Mouse (Mus musculus): Measurements from ENCODE around the gene Rps27l. TPM values are rescaled to one million over a fixed set of nuclear protein-coding genes. Genes with fewer than 3 reads are reported as not detected.

Rps27l gene
- polyA plus RNA-seq, 1 experiment, result 1,028 TPM

GRCm38 (mm10) chr9:66961478-66961877, 15.6 kb downstream of the Rps27l start:
- no peak for TF ChIP-seq USF1 (IDR thresholded peaks at IDR 0.05; ENCODE audit: low read depth)
- no peak for TF ChIP-seq MAX (IDR thresholded peaks at IDR 0.05)
- TF ChIP-seq FOSL1 (IDR thresholded peaks at IDR 0.05; ENCODE audit: insufficient read depth, low read length, poor library complexity, severe bottlenecking), result no peak
- Histone ChIP-seq H3K79me2 (ENCODE audit: control insufficient read depth, insufficient read depth) (no peaks in the 10 kb centered on the region), H3K4me3 (ENCODE audit: insufficient read depth, poor library complexity, severe bottlenecking) (no peak overlapping the region), H3ac (ENCODE audit: control insufficient read depth, insufficient read length, low read depth) (no peak overlapping the region), H3K36me3 (ENCODE audit: control insufficient read depth, insufficient read depth) (no peaks in the 10 kb centered on the region), H3K79me3 (ENCODE audit: low read depth) (no peaks in the 10 kb centered on the region), H3K27me3 (ENCODE audit: control insufficient read depth, insufficient read depth, insufficient read length) (no peaks in the 10 kb centered on the region)

GRCm38 (mm10) chr9:66967492-66967891, 21.6 kb downstream of the Rps27l start:
- no peak for TF ChIP-seq FOSL1 (IDR thresholded peaks at IDR 0.05; ENCODE audit: insufficient read depth, low read length, poor library complexity, severe bottlenecking)
- no peak for TF ChIP-seq USF1 (IDR thresholded peaks at IDR 0.05; ENCODE audit: low read depth)
- no peak for TF ChIP-seq CTCF (IDR thresholded peaks at IDR 0.05; ENCODE audit: control insufficient read depth, insufficient read depth, insufficient read length)
- TF ChIP-seq CEBPB (IDR thresholded peaks at IDR 0.05; ENCODE audit: low read depth), result no peak
- TF ChIP-seq MYOG (IDR thresholded peaks at IDR 0.05; ENCODE audit: control insufficient read depth, extremely low read depth, insufficient read length), result no peak
- no peak for TF ChIP-seq MYOD1 (IDR thresholded peaks at IDR 0.05; ENCODE audit: control insufficient read depth, insufficient read length, low read depth)
- no peak for TF ChIP-seq MAX (IDR thresholded peaks at IDR 0.05)
- Histone ChIP-seq H3K79me2 (ENCODE audit: control insufficient read depth, insufficient read depth) (no peaks in the 10 kb centered on the region), H3ac (ENCODE audit: control insufficient read depth, insufficient read length, low read depth) (no peak overlapping the region), H3K4me3 (ENCODE audit: insufficient read depth, poor library complexity, severe bottlenecking) (no peak overlapping the region), H3K27me3 (ENCODE audit: control insufficient read depth, insufficient read depth, insufficient read length) (no peaks in the 10 kb centered on the region), H3K79me3 (ENCODE audit: low read depth) (no peaks in the 10 kb centered on the region), H3K36me3 (ENCODE audit: control insufficient read depth, insufficient read depth) (peaks cover 14% of the 10 kb centered on the region)

- no peaks in the 10 kb centered on the region for H3K79me2 ChIP-seq (ENCODE audit: control insufficient read depth, insufficient read depth)
Observed at GRCm38 (mm10) chr9:66971116-66971515, 25.2 kb downstream of the Rps27l start.

GRCm38 (mm10) chr9:66974721-66975225, 28.9 kb downstream of the Rps27l start:
- Histone ChIP-seq H3K27me3 (ENCODE audit: control insufficient read depth, insufficient read depth, insufficient read length) (no peaks in the 10 kb centered on the region), H3K79me2 (ENCODE audit: control insufficient read depth, insufficient read depth) (no peaks in the 10 kb centered on the region), H3K79me3 (ENCODE audit: low read depth) (no peaks in the 10 kb centered on the region), H3ac (ENCODE audit: control insufficient read depth, insufficient read length, low read depth) (peak overlapping the region; percentile 91), H3K36me3 (ENCODE audit: control insufficient read depth, insufficient read depth) (peaks cover 4% of the 10 kb centered on the region), H3K4me3 (ENCODE audit: insufficient read depth, poor library complexity, severe bottlenecking) (peak overlapping the region; percentile 65)
- no peak for TF ChIP-seq CTCF (IDR thresholded peaks at IDR 0.05; ENCODE audit: control insufficient read depth, insufficient read depth, insufficient read length)
- TF ChIP-seq FOSL1 (IDR thresholded peaks at IDR 0.05; ENCODE audit: insufficient read depth, low read length, poor library complexity, severe bottlenecking), result no peak
- TF ChIP-seq CEBPB (IDR thresholded peaks at IDR 0.05; ENCODE audit: low read depth), result no peak
- no peak for TF ChIP-seq MYOD1 (IDR thresholded peaks at IDR 0.05; ENCODE audit: control insufficient read depth, insufficient read length, low read depth)
- TF ChIP-seq USF1 (IDR thresholded peaks at IDR 0.05; ENCODE audit: low read depth), result no peak
- TF ChIP-seq MYOG (IDR thresholded peaks at IDR 0.05; ENCODE audit: control insufficient read depth, extremely low read depth, insufficient read length), result no peak
- TF ChIP-seq MAX (IDR thresholded peaks at IDR 0.05), result no peak

More at GRCm38 (mm10) chr9:66971116-66971515, 25.2 kb downstream of the Rps27l start:
- Histone ChIP-seq H3ac (ENCODE audit: control insufficient read depth, insufficient read length, low read depth) (no peak overlapping the region), H3K27me3 (ENCODE audit: control insufficient read depth, insufficient read depth, insufficient read length) (no peaks in the 10 kb centered on the region), H3K4me3 (ENCODE audit: insufficient read depth, poor library complexity, severe bottlenecking) (no peak overlapping the region), H3K79me3 (ENCODE audit: low read depth) (no peaks in the 10 kb centered on the region), H3K36me3 (ENCODE audit: control insufficient read depth, insufficient read depth) (peaks cover 14% of the 10 kb centered on the region)
- TF ChIP-seq MYOG (IDR thresholded peaks at IDR 0.05; ENCODE audit: control insufficient read depth, extremely low read depth, insufficient read length), result no peak
- no peak for TF ChIP-seq USF1 (IDR thresholded peaks at IDR 0.05; ENCODE audit: low read depth)
- TF ChIP-seq CEBPB (IDR thresholded peaks at IDR 0.05; ENCODE audit: low read depth), result no peak
- no peak for TF ChIP-seq MYOD1 (IDR thresholded peaks at IDR 0.05; ENCODE audit: control insufficient read depth, insufficient read length, low read depth)
- no peak for TF ChIP-seq CTCF (IDR thresholded peaks at IDR 0.05; ENCODE audit: control insufficient read depth, insufficient read depth, insufficient read length)
- TF ChIP-seq MAX (IDR thresholded peaks at IDR 0.05), result no peak
- TF ChIP-seq FOSL1 (IDR thresholded peaks at IDR 0.05; ENCODE audit: insufficient read depth, low read length, poor library complexity, severe bottlenecking), result no peak

GRCm38 (mm10) chr9:66975239-66975645, 29.4 kb downstream of the Rps27l start, which contains the start of gene Lactb:
Gene Lactb (minus strand): TSS chr9:66975484.
- Histone ChIP-seq H3ac (ENCODE audit: control insufficient read depth, insufficient read length, low read depth) (peak within 1 kb of the TSS; percentile 91), H3K79me3 (ENCODE audit: low read depth) (no peaks in the 10 kb centered on the region), H3K36me3 (ENCODE audit: control insufficient read depth, insufficient read depth) (no peaks in the 10 kb centered on the region), H3K79me2 (ENCODE audit: control insufficient read depth, insufficient read depth) (no peaks in the 10 kb centered on the region), H3K27me3 (ENCODE audit: control insufficient read depth, insufficient read depth, insufficient read length) (no peaks in the 10 kb centered on the region), H3K4me3 (ENCODE audit: insufficient read depth, poor library complexity, severe bottlenecking) (peak within 1 kb of the TSS; percentile 65)
- TF ChIP-seq CEBPB (IDR thresholded peaks at IDR 0.05; ENCODE audit: low read depth) (no peak), CTCF (IDR thresholded peaks at IDR 0.05; ENCODE audit: control insufficient read depth, insufficient read depth, insufficient read length) (no peak), MYOG (IDR thresholded peaks at IDR 0.05; ENCODE audit: control insufficient read depth, extremely low read depth, insufficient read length) (no peak), MYOD1 (IDR thresholded peaks at IDR 0.05; ENCODE audit: control insufficient read depth, insufficient read length, low read depth) (no peak), MAX (IDR thresholded peaks at IDR 0.05) (no peak), FOSL1 (IDR thresholded peaks at IDR 0.05; ENCODE audit: insufficient read depth, low read length, poor library complexity, severe bottlenecking) (no peak), USF1 (IDR thresholded peaks at IDR 0.05; ENCODE audit: low read depth) (no peak)

- Histone ChIP-seq H3ac (ENCODE audit: control insufficient read depth, insufficient read length, low read depth) (no peak overlapping the region), H3K79me3 (ENCODE audit: low read depth) (no peaks in the 10 kb centered on the region), H3K4me3 (ENCODE audit: insufficient read depth, poor library complexity, severe bottlenecking) (no peak overlapping the region), H3K79me2 (ENCODE audit: control insufficient read depth, insufficient read depth) (no peaks in the 10 kb centered on the region), H3K27me3 (ENCODE audit: control insufficient read depth, insufficient read depth, insufficient read length) (no peaks in the 10 kb centered on the region), H3K36me3 (ENCODE audit: control insufficient read depth, insufficient read depth) (no peaks in the 10 kb centered on the region)
- TF ChIP-seq MAX (IDR thresholded peaks at IDR 0.05) (no peak), MYOG (IDR thresholded peaks at IDR 0.05; ENCODE audit: control insufficient read depth, extremely low read depth, insufficient read length) (no peak), USF1 (IDR thresholded peaks at IDR 0.05; ENCODE audit: low read depth) (no peak), CTCF (IDR thresholded peaks at IDR 0.05; ENCODE audit: control insufficient read depth, insufficient read depth, insufficient read length) (no peak), CEBPB (IDR thresholded peaks at IDR 0.05; ENCODE audit: low read depth) (no peak), MYOD1 (IDR thresholded peaks at IDR 0.05; ENCODE audit: control insufficient read depth, insufficient read length, low read depth) (no peak), FOSL1 (IDR thresholded peaks at IDR 0.05; ENCODE audit: insufficient read depth, low read length, poor library complexity, severe bottlenecking) (no peak)
Observed at GRCm38 (mm10) chr9:66977121-66977520, 31.2 kb downstream of the Rps27l start.
